Mouse (Mus musculus) testis, adult 2 months (tissue): ENCODE measurements at regions not wholly inside any gene's neighbourhood (a gene's known extent, or its start where the extent isn't known, plus 50 kb on each side); places are given as distances from the start of the nearest gene placed in this dataset.

ENCODE experiments used
- H3K27ac ChIP-seq: fragments of 200-500 bp; 2 replicates; pipeline ENCODE4 v1.5.1; 2012; ENCODE audit warnings: low read depth, low read length; ENCODE audit not compliant: control insufficient read depth, insufficient read depth
- H3K27me3 ChIP-seq: fragments of 200-500 bp; 2 replicates; pipeline ENCODE4 v1.6.1; 2012; ENCODE audit warnings: mild to moderate bottlenecking, low read length, moderate library complexity; ENCODE audit not compliant: control insufficient read depth, insufficient read depth
- H3K36me3 ChIP-seq: fragments of 200-500 bp; 2 replicates; pipeline ENCODE4 v1.6.1; 2012; ENCODE audit warnings: mild to moderate bottlenecking, low read length; ENCODE audit not compliant: control insufficient read depth, insufficient read depth
- H3K4me1 ChIP-seq: fragments of 200-500 bp; 2 replicates; pipeline ENCODE4 v1.6.1; 2012; ENCODE audit warnings: low read length; ENCODE audit not compliant: control insufficient read depth, insufficient read depth
- H3K4me3 ChIP-seq: fragments of 200-500 bp; 2 replicates; pipeline ENCODE4 v1.5.1; 2012; ENCODE audit warnings: low read depth, mild to moderate bottlenecking, low read length, moderate library complexity, mixed read lengths; ENCODE audit not compliant: control insufficient read depth
- CTCF ChIP-seq: fragments of 200-500 bp; IDR thresholded peaks from 2 replicates; pipeline ENCODE4 v1.5.1; 2012; ENCODE audit warnings: low read depth, mild to moderate bottlenecking, inconsistent platforms, low read length, moderate library complexity; ENCODE audit not compliant: control insufficient read depth, insufficient read depth, insufficient replicate concordance
- POLR2A ChIP-seq: fragments of 200-500 bp; IDR thresholded peaks from 2 replicates; pipeline ENCODE4 v1.6.1; 2012; ENCODE audit warnings: low read depth, mild to moderate bottlenecking, inconsistent platforms, low read length, moderate library complexity; ENCODE audit not compliant: control insufficient read depth

DNA sequence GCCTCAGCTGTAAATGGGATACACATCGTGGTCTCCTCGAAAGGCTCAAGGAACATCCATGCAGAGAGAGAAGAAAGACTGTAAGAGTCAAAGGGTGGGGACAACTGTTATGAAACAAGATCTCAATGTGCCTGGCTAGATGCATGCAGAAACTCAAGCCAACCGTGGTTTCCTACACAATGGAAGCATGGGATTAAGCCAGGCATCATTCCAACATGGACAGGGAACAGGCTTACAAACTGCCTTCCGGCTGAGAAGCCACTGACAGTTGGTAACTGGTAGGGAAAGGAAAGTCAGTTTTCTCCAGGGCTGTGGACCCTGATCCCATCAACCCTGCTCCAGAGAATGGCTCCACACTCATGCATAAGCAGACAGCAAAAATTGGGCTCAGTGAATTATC lies 350.5 kb downstream of the Gm9195 start:
- H3K4me3 ChIP-seq = no peak overlapping the region
- no peaks in the 10 kb centered on the region for H3K27me3 ChIP-seq
- H3K27ac ChIP-seq = no peak overlapping the region
- TF ChIP-seq CTCF (no peak), POLR2A (no peak)
- no peaks in the 10 kb centered on the region for H3K36me3 ChIP-seq
- H3K4me1 ChIP-seq = no peaks in the 10 kb centered on the region

- TF ChIP-seq POLR2A (no peak), CTCF (no peak)
- Histone ChIP-seq H3K4me1 (no peaks in the 10 kb centered on the region), H3K36me3 (no peaks in the 10 kb centered on the region), H3K4me3 (no peak overlapping the region), H3K27me3 (no peaks in the 10 kb centered on the region), H3K27ac (no peak overlapping the region)
Measured at GRCm38 (mm10) chr14:72130149-72130548, 361.5 kb downstream of the Gm9195 start.

DNA sequence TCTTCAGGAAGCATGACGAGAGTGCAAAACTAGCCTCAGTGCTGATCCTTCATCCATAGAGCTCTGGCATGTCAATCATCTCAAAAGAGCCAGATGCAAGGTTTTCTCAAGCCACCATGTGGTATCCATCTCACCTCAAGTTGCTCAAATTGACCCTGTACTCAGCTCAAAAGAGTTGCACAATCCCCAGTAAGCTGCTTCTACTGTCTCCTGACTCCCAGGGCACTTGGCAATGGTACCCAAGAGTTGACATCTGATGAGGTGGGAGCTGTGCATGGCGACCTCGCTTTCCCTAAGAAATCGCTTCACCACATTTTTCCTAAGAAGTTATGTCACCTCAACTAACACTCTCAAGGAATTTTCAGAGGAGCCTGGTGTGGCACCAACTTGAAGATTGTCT lies 369.9 kb downstream of the Gm9195 start:
- H3K36me3 ChIP-seq = no peaks in the 10 kb centered on the region
- no peak overlapping the region for H3K4me3 ChIP-seq
- no peak for TF ChIP-seq CTCF
- TF ChIP-seq POLR2A = no peak
- H3K27me3 ChIP-seq = no peaks in the 10 kb centered on the region
- H3K27ac ChIP-seq = no peak overlapping the region
- H3K4me1 ChIP-seq = no peaks in the 10 kb centered on the region

- Histone ChIP-seq H3K36me3 (no peaks in the 10 kb centered on the region), H3K4me1 (no peaks in the 10 kb centered on the region), H3K4me3 (no peak overlapping the region), H3K27ac (no peak overlapping the region), H3K27me3 (no peaks in the 10 kb centered on the region)
- TF ChIP-seq CTCF (no peak), POLR2A (no peak)
Measured at GRCm38 (mm10) chr14:72121006-72121405, 370.6 kb downstream of the Gm9195 start.

- Histone ChIP-seq H3K4me1 (no peaks in the 10 kb centered on the region), H3K4me3 (no peak overlapping the region), H3K27ac (no peak overlapping the region), H3K36me3 (no peaks in the 10 kb centered on the region), H3K27me3 (no peaks in the 10 kb centered on the region)
- TF ChIP-seq POLR2A (no peak), CTCF (no peak)
Measured at GRCm38 (mm10) chr14:72116842-72117241, 374.8 kb downstream of the Gm9195 start.

GRCm38 (mm10) chr14:72113377-72113993 lies 378.2 kb downstream of the Gm9195 start:
- Histone ChIP-seq H3K36me3 (no peaks in the 10 kb centered on the region), H3K27me3 (no peaks in the 10 kb centered on the region), H3K4me3 (no peak overlapping the region), H3K4me1 (no peaks in the 10 kb centered on the region), H3K27ac (no peak overlapping the region)
- no peak for TF ChIP-seq POLR2A
- TF ChIP-seq CTCF = no peak

DNA sequence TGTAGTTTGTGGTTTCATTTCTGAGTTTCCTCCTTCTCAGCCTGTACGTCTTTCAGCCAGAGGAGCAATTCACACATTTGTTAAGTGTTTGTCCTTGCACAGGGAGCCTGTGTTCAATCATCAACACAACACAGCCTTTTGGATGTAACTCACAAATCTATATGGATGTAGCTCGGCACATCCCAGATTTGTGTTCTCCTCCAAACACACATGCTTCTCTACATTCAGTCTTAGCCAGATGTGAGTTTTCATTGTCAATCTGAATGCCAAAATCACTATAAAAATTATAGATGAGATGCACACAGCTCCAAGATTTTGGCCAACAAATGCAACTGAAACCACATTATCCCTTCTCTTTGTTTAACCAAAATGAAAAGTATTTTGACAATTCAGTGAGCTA lies 380.9 kb downstream of the Gm9195 start:
- no peak overlapping the region for H3K4me3 ChIP-seq
- TF ChIP-seq CTCF (no peak), POLR2A (no peak)
- H3K36me3 ChIP-seq = no peaks in the 10 kb centered on the region
- no peaks in the 10 kb centered on the region for H3K27me3 ChIP-seq
- no peak overlapping the region for H3K27ac ChIP-seq
- no peaks in the 10 kb centered on the region for H3K4me1 ChIP-seq

DNA sequence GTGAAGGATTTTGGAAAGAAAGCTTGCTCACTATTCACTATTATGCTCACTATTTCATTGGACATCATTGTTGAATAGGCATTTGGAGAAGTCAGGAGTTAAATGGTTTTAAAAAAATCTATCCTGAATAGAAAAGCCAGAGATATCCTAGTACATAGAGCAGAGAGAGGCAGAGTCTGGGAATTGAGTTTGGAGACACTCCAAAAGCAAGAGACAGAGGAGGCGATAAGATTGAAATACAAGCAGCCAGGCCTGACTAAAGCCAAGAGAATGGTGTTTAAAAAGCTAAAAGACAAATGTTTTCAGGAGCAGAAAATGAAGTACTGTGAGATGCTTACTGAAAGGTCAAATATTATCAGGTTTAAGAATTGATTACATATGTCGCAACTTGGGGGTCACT lies 400.1 kb downstream of the Gm9195 start:
- Histone ChIP-seq H3K27ac (no peak overlapping the region), H3K27me3 (no peaks in the 10 kb centered on the region), H3K36me3 (no peaks in the 10 kb centered on the region), H3K4me1 (no peaks in the 10 kb centered on the region), H3K4me3 (no peak overlapping the region)
- TF ChIP-seq POLR2A (no peak), CTCF (no peak)

GRCm38 (mm10) chr14:72081473-72081872 lies 410.2 kb downstream of the Gm9195 start:
- H3K27ac ChIP-seq = no peak overlapping the region
- no peak overlapping the region for H3K4me3 ChIP-seq
- no peaks in the 10 kb centered on the region for H3K4me1 ChIP-seq
- H3K27me3 ChIP-seq = no peaks in the 10 kb centered on the region
- H3K36me3 ChIP-seq = no peaks in the 10 kb centered on the region
- TF ChIP-seq CTCF (no peak), POLR2A (no peak)
